In the genomic region with DNA sequence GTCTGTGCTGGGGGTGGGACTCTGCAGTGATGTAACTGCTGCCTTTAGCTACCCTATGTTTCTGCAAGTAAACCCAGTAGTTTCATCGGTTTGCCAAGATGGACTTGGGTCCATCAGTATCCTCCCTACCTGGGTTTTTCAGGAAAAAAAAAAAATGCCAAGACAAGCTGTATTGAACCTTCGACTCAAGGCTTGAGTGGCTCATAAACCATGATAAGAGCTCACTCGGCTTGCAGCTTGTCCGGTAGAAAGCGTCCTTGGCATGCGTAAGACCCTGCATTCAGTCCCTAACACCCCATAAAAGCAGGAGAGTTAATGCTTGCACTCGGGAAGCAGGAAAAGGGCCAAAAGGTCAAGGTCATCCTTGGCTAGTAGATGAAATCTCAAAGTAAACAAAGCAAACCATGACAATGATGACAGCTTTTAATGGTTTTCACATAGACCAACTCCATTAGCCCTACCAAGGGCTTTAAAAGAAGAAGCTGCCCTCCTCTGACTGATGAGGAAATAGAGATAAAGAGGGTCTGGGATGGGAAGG, we compare ENCODE assay signal across 19 mouse cellular contexts. TPM values are rescaled to one million over a fixed set of nuclear protein-coding genes. Genes with fewer than 3 reads are reported as not detected.
A peak's percentile ranks its signal among the peaks of the same experiment; 100 is the strongest.
DNase-seq lines count a peak whose midpoint lies in the region; ATAC-seq and TF ChIP-seq lines count a peak whose summit lies in the region.
"Had no signal": no experiment of that assay in that cellular context is flagged by ENCODE, and none has a peak within 500 bp of the region (broad histone marks: within the 10 kb centered on the region; RNA-seq: fewer than 3 reads in every experiment).

No protein-coding gene starts in this region.

- no peaks in the 10 kb centered on the region for H3K36me3 ChIP-seq in liver, adult 2 months (ENCODE audit: control insufficient read depth, insufficient read depth, low read length)
- H3K36me3 ChIP-seq in liver, embryonic 11.5 days (ENCODE audit: control insufficient read depth, insufficient read depth, low read length) = no peaks in the 10 kb centered on the region
- no peaks in the 10 kb centered on the region for H3K36me3 ChIP-seq in intestine, embryonic 16.5 days (ENCODE audit: control insufficient read depth, insufficient read depth, low read length)
- no peaks in the 10 kb centered on the region for H3K36me3 ChIP-seq in hindbrain, postnatal 0 days (ENCODE audit: insufficient read depth, low read length)
- H3K36me3 ChIP-seq: embryonic facial prominence, embryonic 15.5 days; forebrain, embryonic 10.5 days; heart, embryonic 13.5 days; hindbrain, embryonic 13.5 days had no signal

- DNase-seq in adrenal gland, postnatal 14 days = peak; percentile 18
- DNase-seq in adrenal gland, postnatal 36 days = no peak
- peak; percentile 2 for DNase-seq in liver, adult 2 months (ENCODE audit: extremely low read depth, low read depth, low spot score)
- no peak for DNase-seq in liver, embryonic 11.5 days (ENCODE audit: low spot score)
- DNase-seq in ZHBTc4 (ENCODE audit: low read depth, low spot score) = peak; percentile 37
- DNase-seq in hindbrain, postnatal 0 days (ENCODE audit: low spot score) = no peak
- no peak for DNase-seq in spleen, postnatal 10 days (ENCODE audit: low spot score in 2 of 2)
- DNase-seq: B cell, adult 2 months; cerebellum, adult 18-20 months; cerebellum, adult 9-11 months; cerebellum, postnatal 36 days had no signal

- no peak for ATAC-seq in liver, embryonic 11.5 days (replicated peaks; ENCODE audit: low FRiP score)
- peak; percentile 59 for ATAC-seq in intestine, embryonic 16.5 days
- no peak for ATAC-seq in hindbrain, postnatal 0 days
- ATAC-seq: CD4-positive, CD25-positive, alpha-beta regulatory T cell, adult 4 months; forebrain, embryonic 14.5 days had no signal

- no peak overlapping the region for H3K4me2 ChIP-seq in liver, embryonic 11.5 days
- no peak overlapping the region for H3K4me2 ChIP-seq in intestine, embryonic 16.5 days (ENCODE audit: low read depth, low read length)
- no peak overlapping the region for H3K4me2 ChIP-seq in hindbrain, postnatal 0 days (ENCODE audit: low read depth, low read length)
- H3K4me2 ChIP-seq: embryonic facial prominence, embryonic 15.5 days; heart, embryonic 13.5 days; hindbrain, embryonic 13.5 days had no signal

- H3K27me3 ChIP-seq in liver, adult 2 months (ENCODE audit: control insufficient read depth, insufficient read depth, low read length) = no peaks in the 10 kb centered on the region
- H3K27me3 ChIP-seq in liver, embryonic 11.5 days (replicated peaks; ENCODE audit: control insufficient read depth, insufficient read depth, low read length) = no peaks in the 10 kb centered on the region
- H3K27me3 ChIP-seq in intestine, embryonic 16.5 days (replicated peaks; ENCODE audit: control insufficient read depth, insufficient read depth, low read length) = no peaks in the 10 kb centered on the region
- no peaks in the 10 kb centered on the region for H3K27me3 ChIP-seq in hindbrain, postnatal 0 days (ENCODE audit: insufficient read depth, low read length)
- H3K27me3 ChIP-seq: embryonic facial prominence, embryonic 15.5 days; heart, embryonic 13.5 days; hindbrain, embryonic 13.5 days had no signal

- H3K9me3 ChIP-seq in liver, embryonic 11.5 days (ENCODE audit: control insufficient read depth, low read length) = no peaks in the 10 kb centered on the region
- no peaks in the 10 kb centered on the region for H3K9me3 ChIP-seq in intestine, embryonic 16.5 days (ENCODE audit: control insufficient read depth, low read length)
- H3K9me3 ChIP-seq in hindbrain, postnatal 0 days (ENCODE audit: low read length) = no peaks in the 10 kb centered on the region
- H3K9me3 ChIP-seq: embryonic facial prominence, embryonic 15.5 days; forebrain, embryonic 10.5 days; heart, embryonic 13.5 days; hindbrain, embryonic 13.5 days had no signal

- 63% methylated on average over 7 of the region's 7 CpGs for WGBS in liver, adult 2 months
- WGBS in liver, embryonic 11.5 days = 62% methylated on average over 7 of the region's 7 CpGs
- WGBS in intestine, embryonic 16.5 days = 46% methylated on average over 7 of the region's 7 CpGs
- WGBS in hindbrain, postnatal 0 days = 85% methylated on average over 7 of the region's 7 CpGs

- no peak for TF ChIP-seq CTCF in liver, adult 2 months (IDR thresholded peaks at IDR 0.05; ENCODE audit: low read depth, low read length)
- TF ChIP-seq CTCF in hindbrain, postnatal 0 days (IDR thresholded peaks at IDR 0.05; ENCODE audit: low read depth) = no peak

- no peaks in the 10 kb centered on the region for H3K79me2 ChIP-seq in liver, adult 2 months (ENCODE audit: control insufficient read depth, insufficient read depth, low read length)

- no peak overlapping the region for H3K9ac ChIP-seq in liver, adult 2 months (ENCODE audit: low read depth, low read length)
- H3K9ac ChIP-seq in liver, embryonic 11.5 days (ENCODE audit: low read depth, low read length) = no peak overlapping the region
- no peak overlapping the region for H3K9ac ChIP-seq in intestine, embryonic 16.5 days (ENCODE audit: low read depth, low read length)
- no peak overlapping the region for H3K9ac ChIP-seq in hindbrain, postnatal 0 days (replicated peaks; ENCODE audit: low read length)
- H3K9ac ChIP-seq: embryonic facial prominence, embryonic 15.5 days; heart, embryonic 13.5 days; hindbrain, embryonic 13.5 days had no signal

- no peaks in the 10 kb centered on the region for H3K4me1 ChIP-seq in liver, adult 2 months (ENCODE audit: control insufficient read depth, insufficient read depth, low read length)
- no peaks in the 10 kb centered on the region; the same call in 1 of the 2 replicates for H3K4me1 ChIP-seq in liver, embryonic 11.5 days (replicated peaks; ENCODE audit: control insufficient read depth, insufficient read depth, low read length)
- H3K4me1 ChIP-seq in intestine, embryonic 16.5 days (ENCODE audit: control insufficient read depth, insufficient read depth, low read length) = peaks cover 5% of the 10 kb centered on the region; the same call in 1 of the 2 replicates
- H3K4me1 ChIP-seq in hindbrain, postnatal 0 days (ENCODE audit: insufficient read depth, low read length) = no peaks in the 10 kb centered on the region
- H3K4me1 ChIP-seq: embryonic facial prominence, embryonic 15.5 days; forebrain, embryonic 10.5 days had no signal

- H3K27ac ChIP-seq in liver, adult 2 months (replicated peaks; ENCODE audit: insufficient read depth, low read depth, low read length) = no peak overlapping the region
- H3K27ac ChIP-seq in liver, embryonic 11.5 days (ENCODE audit: low read depth, low read length) = no peak overlapping the region
- no peak overlapping the region for H3K27ac ChIP-seq in intestine, embryonic 16.5 days (ENCODE audit: low read length)
- no peak overlapping the region for H3K27ac ChIP-seq in hindbrain, postnatal 0 days
- H3K27ac ChIP-seq: embryonic facial prominence, embryonic 15.5 days; forebrain, embryonic 10.5 days; heart, embryonic 13.5 days; hindbrain, embryonic 13.5 days had no signal

- no peak for TF ChIP-seq POLR2A in liver, adult 2 months (IDR thresholded peaks at IDR 0.05; ENCODE audit: extremely low read depth, insufficient read depth, low read length)

- no peak overlapping the region for H3K4me3 ChIP-seq in liver, adult 2 months (ENCODE audit: insufficient read depth, low read depth, low read length)
- no peak overlapping the region for H3K4me3 ChIP-seq in liver, embryonic 11.5 days (ENCODE audit: low read depth, low read length)
- no peak overlapping the region for H3K4me3 ChIP-seq in intestine, embryonic 16.5 days (ENCODE audit: low read length)
- H3K4me3 ChIP-seq in hindbrain, postnatal 0 days (ENCODE audit: low read length) = no peak overlapping the region
- H3K4me3 ChIP-seq: embryonic facial prominence, embryonic 15.5 days; erythroblast, embryonic 14.5 days; forebrain, embryonic 10.5 days; heart, embryonic 13.5 days; hindbrain, embryonic 13.5 days had no signal

RNA-seq across cellular contexts. Expression of a gene that starts 23.5 kb away (rescaled TPM):
- total RNA-seq in adrenal gland, postnatal 14 days (2021) = 173 and 192 TPM in 2 replicates
- total RNA-seq in adrenal gland, postnatal 36 days (2021) = 100 to 1,000 TPM; 110 to 144 TPM
- total RNA-seq in liver, adult 2 months (2014; rRNA removed) = 20.9 and 27.4 TPM in 2 replicates
- polyA plus RNA-seq in liver, adult 2 months (2012; rRNA removed) = 8.9 and 9.1 TPM in 2 replicates
- polyA plus RNA-seq in liver, embryonic 11.5 days (2014; fragmentation: Nextera tagmentation; extraction: Ambion mirVana) = 20.2 and 21.2 TPM in 2 replicates
- polyA plus RNA-seq in intestine, embryonic 16.5 days (2015; fragmentation: Nextera tagmentation; extraction: Ambion mirVana) = 33.6 and 35.1 TPM in 2 replicates
- total RNA-seq in hindbrain, postnatal 0 days (2014; rRNA removed) = 71.8 and 75.1 TPM in 2 replicates
- polyA plus RNA-seq in hindbrain, postnatal 0 days (2015; fragmentation: Nextera tagmentation; extraction: Ambion mirVana) = 57.1 and 57.5 TPM in 2 replicates

Comparison
In these comparisons a context has a peak if more than half of its experiments do, and no peak if none do; other contexts are left out.
1. DNase-seq: peak in adrenal gland, postnatal 14 days (single experiment), liver, adult 2 months (single experiment) and ZHBTc4 (single experiment); none in adrenal gland, postnatal 36 days (0 of 2), liver, embryonic 11.5 days (single experiment), hindbrain, postnatal 0 days (single experiment) and spleen, postnatal 10 days (0 of 2).